Mouse (Mus musculus): ENCODE data around the gene Zic4.

Gene Zic4

DNA sequence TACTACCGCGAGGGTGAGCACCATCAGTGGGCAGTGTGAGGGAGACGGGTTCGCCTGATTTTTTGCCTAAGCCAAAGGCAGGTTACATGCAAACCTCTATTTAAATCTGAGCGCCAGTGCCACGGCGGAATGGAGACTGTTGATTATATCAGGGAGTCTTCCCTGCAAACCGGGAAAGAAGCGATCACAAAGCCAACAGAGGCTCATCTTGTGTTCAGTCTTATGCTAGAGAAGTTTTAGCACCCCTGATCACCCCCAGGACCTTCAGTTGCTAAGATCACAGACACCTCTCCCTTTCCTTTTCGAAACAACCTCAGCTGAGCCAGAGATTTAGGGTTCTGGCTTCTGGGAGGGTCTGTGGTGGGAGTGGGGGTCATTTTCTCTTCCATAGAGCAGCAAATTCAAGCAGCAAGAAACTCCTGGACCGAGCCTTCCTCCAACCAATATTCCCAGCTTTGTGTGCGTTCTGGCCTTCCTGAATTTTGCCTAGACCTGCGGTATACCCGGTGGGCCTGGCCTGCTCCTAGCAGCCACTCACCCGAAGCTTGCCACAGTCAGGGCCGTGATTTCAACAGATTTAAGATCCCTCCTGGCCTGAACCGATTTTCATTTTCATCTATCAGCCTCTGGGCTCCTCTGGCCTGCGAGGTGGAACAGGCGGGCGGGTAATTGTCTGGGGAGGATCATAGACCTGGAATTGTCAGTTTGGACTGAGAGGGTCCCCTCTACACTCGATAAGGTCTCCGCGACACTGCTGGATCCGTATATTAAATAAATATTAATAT, 20.4 kb downstream of the Zic4 start:
- TF ChIP-seq GATA4 (IDR thresholded peaks at IDR 0.05; ENCODE audit: insufficient replicate concordance, low read length): no peak

DNA sequence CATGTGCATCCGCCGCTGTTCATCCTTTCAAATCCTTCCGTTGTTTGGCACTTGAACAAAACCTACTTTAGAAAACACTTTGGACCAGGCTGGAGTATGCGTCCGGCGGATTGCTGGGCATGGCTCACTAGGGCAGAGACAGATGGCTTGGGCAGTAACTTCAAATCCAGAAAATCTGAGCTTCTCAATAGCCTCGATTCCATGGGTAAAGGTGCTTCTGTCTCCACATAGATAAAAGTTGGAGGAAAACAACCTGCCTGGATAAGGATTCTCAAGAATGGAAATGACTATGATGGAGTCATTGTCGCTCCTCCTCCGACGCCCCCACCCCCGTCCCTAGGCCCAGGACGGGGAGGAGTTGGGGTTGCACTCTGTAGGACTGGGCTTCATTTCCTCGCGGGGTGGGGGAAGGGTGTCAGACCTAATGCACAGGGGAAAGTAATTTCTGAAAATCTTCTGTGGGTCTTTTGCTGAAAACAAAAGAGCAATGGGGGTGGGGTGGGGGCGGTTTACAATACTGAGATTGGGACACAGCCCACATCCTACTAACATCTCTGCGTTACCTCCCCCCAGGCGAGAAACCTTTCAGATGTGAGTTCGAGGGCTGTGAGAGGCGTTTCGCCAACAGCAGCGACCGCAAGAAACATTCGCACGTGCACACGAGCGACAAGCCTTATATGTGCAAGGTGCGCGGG, 21.4 kb downstream of the Zic4 start:
- TF ChIP-seq GATA4 (IDR thresholded peaks at IDR 0.05; ENCODE audit: insufficient replicate concordance, low read length): no peak

DNA sequence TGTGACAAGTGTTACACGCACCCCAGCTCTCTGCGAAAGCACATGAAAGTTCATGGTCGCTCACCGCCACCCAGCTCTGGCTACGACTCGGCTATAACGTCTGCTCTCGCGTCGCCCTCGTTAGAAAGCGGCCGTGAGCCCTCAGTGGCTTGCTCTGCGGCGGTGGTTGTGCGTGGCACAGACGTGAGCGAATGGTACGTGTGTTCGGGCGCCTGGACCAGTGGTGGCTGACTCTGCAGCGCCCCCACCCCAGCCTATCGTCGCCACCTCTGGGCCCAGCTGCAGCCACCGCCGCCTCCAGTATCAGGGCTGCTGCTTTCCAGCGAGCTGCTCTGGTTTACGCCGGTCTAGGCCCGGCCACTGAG, 21.9 kb downstream of the Zic4 start:
- TF ChIP-seq GATA4 (IDR thresholded peaks at IDR 0.05; ENCODE audit: insufficient replicate concordance, low read length): no peak

DNA sequence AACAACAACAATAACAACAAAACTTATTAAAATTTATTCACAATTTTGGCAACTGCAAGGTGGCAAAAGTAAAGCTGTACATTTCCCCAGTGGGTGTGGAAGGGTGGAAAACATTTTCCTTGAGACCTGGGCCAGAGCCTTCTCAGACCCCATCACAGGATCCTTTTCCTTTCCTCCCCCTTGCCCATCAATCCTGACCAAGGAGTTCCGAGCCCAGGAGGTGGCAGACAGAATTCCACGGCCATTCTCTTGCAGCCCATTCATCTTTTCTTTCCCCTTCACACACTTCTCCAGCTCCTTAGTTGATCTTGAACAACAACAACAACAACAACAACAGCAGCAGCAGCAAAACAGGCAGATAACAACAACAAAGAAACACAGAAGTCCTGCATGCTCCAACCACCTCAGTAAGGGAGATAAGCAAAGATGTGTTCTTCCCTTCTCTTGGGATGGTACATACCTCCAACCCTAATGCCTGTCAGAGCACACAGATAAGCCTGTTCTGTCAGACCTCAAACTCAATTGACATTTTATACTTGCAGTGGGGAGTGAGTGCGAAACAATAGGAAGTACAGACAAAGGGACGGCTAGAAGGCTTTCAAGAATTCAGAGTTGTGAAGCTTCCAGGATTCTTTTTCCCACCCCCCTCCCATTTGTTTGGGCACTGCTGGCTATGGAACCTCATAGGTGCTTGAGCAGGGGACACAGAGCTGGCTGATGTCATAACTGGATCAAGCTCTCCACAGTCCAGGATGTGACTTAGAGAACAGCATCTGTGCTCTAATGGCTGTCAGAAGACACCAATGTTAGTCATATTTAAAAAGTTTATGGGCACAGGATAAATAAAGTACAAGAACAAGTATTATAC, 22.7 kb downstream of the Zic4 start:
- no peak for TF ChIP-seq GATA4 (IDR thresholded peaks at IDR 0.05; ENCODE audit: insufficient replicate concordance, low read length)

DNA sequence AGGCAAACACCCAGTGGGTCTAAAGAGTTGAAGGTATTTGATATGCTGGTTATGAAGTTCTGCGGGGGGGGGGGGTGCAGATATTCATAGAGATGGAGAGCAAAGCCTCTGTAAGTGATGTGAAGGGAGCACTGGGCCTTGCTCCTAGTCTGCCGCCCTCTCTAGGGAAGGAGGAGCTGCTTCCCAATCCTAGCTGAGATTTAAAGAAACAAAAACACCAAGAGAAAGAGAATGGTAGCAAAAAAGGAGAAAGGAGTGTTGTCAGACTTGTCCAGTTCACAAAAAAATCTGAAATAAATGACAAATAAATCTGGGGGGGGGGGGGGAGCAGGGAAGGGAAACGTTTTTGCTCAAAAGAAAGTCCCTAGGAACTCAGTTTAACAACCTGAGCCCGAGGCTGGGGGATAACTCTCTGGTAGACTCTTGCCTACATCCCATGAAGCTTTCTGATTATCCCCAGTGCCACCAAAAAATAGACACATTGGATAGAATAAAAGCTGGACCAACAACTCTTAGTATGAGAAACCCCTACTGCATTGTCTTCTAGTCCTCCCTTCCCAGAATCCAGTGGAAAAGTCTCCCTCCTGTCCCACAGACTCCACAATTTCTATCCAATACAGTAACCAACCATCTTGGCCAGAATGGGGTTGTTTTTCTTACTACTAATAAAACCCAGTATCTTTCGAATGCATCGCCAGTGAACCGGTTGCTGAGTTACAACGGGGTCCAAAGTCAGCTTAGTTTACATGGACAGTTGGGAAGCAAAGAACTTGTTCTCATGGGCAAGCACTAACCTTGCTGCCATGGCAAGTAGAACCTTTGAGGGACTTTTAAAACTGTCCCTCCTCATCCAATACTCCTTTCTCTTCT, 23.6 kb downstream of the Zic4 start:
- TF ChIP-seq GATA4 (IDR thresholded peaks at IDR 0.05; ENCODE audit: insufficient replicate concordance, low read length): no peak

DNA sequence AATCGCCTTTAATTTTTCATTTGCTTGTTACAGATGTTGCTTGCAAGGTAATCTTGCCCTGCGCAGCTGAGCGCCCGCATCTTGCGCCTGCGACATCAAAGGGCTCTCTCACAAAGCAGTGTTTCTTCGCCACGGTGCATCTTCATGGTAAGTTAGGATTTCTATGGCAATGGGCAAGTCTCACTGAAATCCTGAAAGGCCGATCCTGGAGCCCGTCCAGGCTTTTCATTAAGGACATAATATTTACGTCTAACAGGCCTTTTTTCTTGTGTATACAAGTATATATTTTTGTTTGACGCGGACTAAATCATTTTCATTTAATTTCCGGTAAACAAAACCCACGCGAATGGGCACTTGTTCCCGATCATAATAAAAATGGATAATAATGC, 24.3 kb downstream of the Zic4 start:
- no peak for TF ChIP-seq GATA4 (IDR thresholded peaks at IDR 0.05; ENCODE audit: insufficient replicate concordance, low read length)

DNA sequence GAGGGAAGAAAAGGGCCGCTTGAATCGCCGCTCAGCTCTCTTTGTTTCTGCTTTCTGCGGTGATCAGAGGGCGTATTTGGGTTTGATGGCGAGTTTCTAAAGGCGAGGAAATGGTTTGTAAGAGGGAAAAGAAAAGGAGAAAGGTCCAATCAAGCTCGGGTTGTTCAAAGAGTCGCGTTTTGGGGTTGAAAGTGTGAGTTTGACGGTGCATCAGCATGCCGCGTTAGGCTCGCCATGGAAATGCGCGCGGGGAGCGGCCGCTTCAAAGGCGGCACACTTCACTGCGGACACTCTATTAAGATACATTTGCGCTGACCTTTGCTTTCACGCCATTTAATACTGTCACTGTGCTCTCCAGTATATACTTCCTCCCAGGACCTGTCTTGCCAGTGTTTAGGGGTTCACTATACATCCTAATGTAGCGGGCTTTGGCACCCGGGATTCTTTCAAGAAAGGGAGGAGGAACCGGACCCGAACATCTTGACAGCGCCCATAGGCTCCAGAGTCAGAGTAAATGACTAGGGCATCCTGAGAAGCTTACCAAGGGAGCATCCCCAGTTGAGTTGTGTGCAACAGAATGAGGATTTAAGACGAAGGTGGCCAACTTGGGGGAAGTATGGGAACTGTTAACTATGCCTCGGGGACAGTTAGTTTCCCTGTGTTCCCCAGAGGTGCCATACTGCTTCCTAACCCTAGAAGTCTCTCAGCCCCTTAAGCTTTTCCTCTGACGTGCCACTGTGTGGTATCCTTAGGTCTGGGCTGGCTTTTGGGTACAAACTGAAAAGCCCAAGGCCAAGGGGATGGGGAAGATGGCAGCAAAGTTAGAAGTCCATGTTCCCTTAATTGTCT, 24.9 kb downstream of the Zic4 start:
- no peak for TF ChIP-seq GATA4 (IDR thresholded peaks at IDR 0.05; ENCODE audit: insufficient replicate concordance, low read length)

DNA sequence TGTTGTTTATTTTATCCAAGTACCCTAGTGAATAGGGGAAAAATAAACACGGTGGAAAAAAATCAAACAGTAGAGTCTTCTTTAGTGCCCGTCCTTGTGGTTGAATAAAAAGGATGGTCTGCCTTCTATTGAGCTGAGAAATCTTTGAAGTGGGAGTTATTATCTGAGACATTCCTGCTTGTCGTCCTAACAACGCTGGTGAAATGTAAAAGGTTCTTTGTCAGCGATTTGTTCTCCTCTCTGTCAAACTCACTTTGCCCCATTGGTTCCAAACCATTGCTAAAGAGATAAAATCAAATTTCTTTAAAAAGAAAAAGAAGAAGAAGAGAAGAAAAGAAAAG, 25.5 kb downstream of the Zic4 start:
- TF ChIP-seq GATA4 (IDR thresholded peaks at IDR 0.05; ENCODE audit: insufficient replicate concordance, low read length): no peak

DNA sequence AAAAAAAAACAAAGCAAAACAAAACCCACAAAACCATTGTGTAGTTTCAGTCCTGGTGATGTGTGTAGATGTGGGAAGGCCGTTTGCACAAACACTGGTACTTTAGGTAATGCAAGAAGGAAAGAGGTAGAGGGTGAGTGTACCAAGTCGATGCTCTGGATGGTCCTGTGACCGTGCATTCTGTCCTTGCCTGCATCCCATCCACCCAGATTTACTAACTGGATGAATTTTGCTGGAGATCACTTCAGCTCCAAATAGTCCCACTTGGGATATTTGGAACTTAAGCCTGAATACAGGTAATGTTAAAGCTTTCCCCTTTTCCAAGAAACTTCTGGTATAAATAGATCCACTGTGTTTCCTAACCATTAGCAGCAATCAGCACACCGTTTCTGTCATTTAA, 26.0 kb downstream of the Zic4 start:
- no peak for TF ChIP-seq GATA4 (IDR thresholded peaks at IDR 0.05; ENCODE audit: insufficient replicate concordance, low read length)

DNA sequence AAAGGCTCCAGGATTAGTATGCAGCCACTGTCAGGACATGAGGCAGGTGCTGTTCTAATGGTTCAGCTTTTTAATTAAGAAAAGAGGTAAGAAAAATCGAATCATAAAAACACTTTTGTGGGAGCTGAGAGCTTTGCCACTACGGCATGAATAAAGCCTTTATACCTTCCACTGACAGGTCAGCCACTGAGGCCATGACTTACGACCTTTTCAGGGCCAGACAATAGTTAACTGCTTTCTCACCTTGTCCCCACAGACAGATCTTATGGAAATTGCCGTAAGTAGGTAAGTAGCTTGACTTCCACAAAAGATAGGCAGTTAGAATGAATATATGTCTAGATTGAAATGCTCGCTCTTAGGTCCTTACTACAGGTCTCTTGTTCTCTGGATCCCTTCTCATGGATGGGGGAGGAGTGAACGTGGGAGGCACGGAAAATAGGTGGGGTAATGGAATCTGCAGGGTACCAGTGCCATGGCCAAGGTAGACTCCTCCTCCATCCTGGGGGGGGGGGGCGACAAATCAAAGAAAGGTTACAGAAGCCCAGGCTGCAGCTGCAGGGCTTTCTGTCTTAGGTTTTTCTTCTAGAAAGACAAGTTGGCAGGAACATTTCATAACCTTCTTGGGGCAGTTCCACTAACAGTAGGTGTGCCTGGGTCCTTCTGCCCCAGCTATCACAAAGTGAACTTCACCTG, 31.3 kb downstream of the Zic4 start:
- TF ChIP-seq GATA4 (IDR thresholded peaks at IDR 0.05; ENCODE audit: insufficient replicate concordance, low read length): no peak

DNA sequence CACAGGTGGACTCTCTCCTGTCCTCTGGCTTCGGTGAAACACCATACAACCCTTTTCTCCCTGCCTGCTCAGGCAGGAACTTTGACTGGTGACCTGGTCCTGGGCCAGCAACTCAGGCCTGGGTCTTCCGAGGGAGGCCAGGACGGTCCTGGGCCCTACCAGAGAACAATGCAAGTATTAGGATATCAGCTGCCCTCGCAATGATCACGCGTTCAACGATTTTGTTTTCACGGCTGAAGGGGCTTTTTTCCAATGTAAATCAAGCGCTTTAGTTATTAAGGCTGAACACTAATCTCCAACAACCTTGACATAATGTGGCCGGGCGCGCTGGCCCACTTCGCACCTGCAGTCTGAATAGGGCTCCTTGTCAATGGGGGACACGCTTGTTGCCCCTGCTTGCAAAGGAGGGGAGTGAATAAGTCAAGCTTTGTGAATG, 32.0 kb downstream of the Zic4 start:
- no peak for TF ChIP-seq GATA4 (IDR thresholded peaks at IDR 0.05; ENCODE audit: insufficient replicate concordance, low read length)

DNA sequence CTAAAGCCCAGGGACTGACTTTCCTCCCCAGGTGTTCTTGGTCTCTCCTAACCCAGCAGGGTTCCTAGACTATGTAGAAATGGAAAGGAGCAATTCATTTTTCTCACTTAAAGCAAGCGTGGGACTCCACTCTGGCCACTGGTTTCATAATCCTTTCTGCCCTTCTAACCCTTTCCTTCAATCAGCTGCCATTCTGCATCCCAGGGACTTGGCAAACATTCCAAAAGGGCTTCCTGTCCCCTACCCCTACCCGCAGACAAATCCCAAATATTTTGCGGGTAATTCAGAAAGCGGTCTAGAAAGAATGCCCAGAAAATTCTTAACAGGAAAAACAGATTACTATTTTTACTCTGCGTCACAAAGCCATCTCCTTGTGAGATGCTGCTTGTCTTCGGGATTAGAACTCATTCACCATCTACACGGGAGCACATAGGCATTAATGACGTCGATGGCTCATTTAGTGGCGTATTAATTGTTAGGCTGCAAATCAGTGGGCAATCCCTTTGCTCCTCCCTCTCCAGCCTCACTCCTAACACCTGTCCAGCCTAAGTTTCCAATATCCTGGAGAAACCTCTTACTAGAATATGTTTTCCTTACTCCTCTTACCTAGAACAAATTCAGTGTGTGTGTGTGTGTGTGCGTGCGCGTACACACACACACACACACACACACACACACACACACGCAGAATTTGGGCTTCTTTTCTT, 33.0 kb downstream of the Zic4 start:
- TF ChIP-seq GATA4 (IDR thresholded peaks at IDR 0.05; ENCODE audit: insufficient replicate concordance, low read length): no peak

DNA sequence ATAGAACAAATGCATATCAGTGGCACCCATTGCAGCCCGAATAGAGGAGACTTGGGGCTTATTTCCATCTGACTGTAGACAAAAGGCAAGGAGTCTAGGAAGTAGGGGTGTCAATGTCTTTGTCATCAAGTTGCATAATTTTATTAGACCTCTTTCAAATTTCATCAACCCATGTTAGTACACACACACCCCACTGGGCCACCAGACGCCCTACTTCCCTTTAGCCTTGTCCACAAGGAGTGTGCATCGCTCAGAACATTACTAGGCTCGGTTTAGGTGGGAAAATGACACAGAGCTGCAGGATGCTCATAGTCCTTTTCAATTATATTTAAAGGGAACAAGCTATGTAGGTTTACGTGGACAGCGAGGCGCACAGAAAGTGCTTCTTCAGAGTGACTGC, 37.8 kb downstream of the Zic4 start:
- TF ChIP-seq GATA4 (IDR thresholded peaks at IDR 0.05; ENCODE audit: insufficient replicate concordance, low read length): no peak

Measured in liver, adult (tissue).